Mouse (Mus musculus) liver, embryonic 16.5 days (tissue): ENCODE measurements around the gene Ltb4r2. TPM values are rescaled to one million over a fixed set of nuclear protein-coding genes. Genes with fewer than 3 reads are reported as not detected.
A peak's percentile ranks its signal among the peaks of the same experiment; 100 is the strongest.

Source experiments
- ATAC-seq: fragments of 200-750 bp; cut with Nextera tagmentation; 2 replicates; pipeline ENCODE4 v1.8.0; 2017; ENCODE audit warnings: low read depth, mild to moderate bottlenecking, moderate number of reproducible peaks, moderate library complexity
- H3K27ac ChIP-seq: fragments of 300-500 bp; sonication (generic); 2 replicates; pipeline ENCODE4 v1.5.1; 2014; ENCODE audit warnings: mild to moderate bottlenecking, low read length
- H3K27me3 ChIP-seq: fragments of 300-500 bp; sonication (generic); 2 replicates; pipeline ENCODE4 v1.6.1; 2014; ENCODE audit warnings: low read depth, low read length, mixed read lengths; ENCODE audit not compliant: control insufficient read depth, insufficient read depth
- H3K36me3 ChIP-seq: fragments of 300-500 bp; sonication (generic); 2 replicates; pipeline ENCODE4 v1.6.1; 2014; ENCODE audit warnings: mild to moderate bottlenecking; ENCODE audit not compliant: control insufficient read depth, insufficient read depth
- H3K4me1 ChIP-seq: fragments of 300-500 bp; sonication (generic); 2 replicates; pipeline ENCODE4 v1.6.1; 2014; ENCODE audit warnings: low read depth, low read length, mixed read lengths; ENCODE audit not compliant: control insufficient read depth
- H3K4me2 ChIP-seq: fragments of 300-500 bp; sonication (generic); 2 replicates; pipeline ENCODE4 v1.6.1; 2014; ENCODE audit warnings: low read depth, low read length, mixed read lengths
- H3K4me3 ChIP-seq: fragments of 300-500 bp; sonication (generic); 2 replicates; pipeline ENCODE4 v1.5.1; 2014; ENCODE audit warnings: low read depth, mild to moderate bottlenecking, low read length
- H3K9ac ChIP-seq: fragments of 300-500 bp; sonication (generic); 2 replicates; pipeline ENCODE4 v1.6.1; 2014; ENCODE audit warnings: low read depth, low read length
- H3K9me3 ChIP-seq: fragments of 300-500 bp; sonication (generic); replicated peaks from 2 replicates; pipeline ENCODE4 v1.6.1; 2016; ENCODE audit warnings: low read length; ENCODE audit not compliant: control insufficient read depth
- WGBS: fragments of 180-500 bp; shearing (Covaris S2); extraction: QIAGEN DNeasy Blood & Tissue Kit; methylation state at CpG from one replicate; pipeline ENCODE4 v1.1.7; 2014; ENCODE audit not compliant: insufficient replicate concordance; 5-methylcytosine and 5-hydroxymethylcytosine counted together
- polyA plus RNA-seq: library from polyadenylated mRNA; unstranded; fragments of >200 nt; fragmentation: Nextera tagmentation; extraction: Ambion mirVana; gene quantifications from 2 replicates; pipeline ENCODE4 v1.2.1, GENCODE M21; 2015

The Ltb4r2 gene
- polyA plus RNA-seq, 1 experiment from 2014 or later, result 0.38 TPM

DNA sequence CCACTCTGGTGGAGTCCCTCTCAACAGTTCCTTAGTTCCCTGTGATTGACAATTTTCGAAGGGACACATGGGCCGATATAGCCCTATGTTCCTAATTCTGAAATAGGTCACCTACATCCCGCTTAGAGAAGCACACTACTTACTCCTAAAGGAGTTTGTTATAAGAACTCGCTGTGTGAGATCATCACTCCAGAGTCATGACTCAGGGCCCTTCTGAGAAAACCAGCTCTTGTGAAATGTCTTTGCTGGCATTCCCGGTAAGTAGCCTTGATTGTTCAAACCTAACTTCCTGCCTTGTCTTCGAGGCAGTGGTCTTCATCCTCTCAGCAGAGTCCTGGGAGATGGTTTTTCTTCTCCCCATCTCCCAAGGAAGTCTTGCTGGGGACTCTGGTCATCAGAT, 7.3 kb downstream of the Ltb4r2 start:
- Histone ChIP-seq H3K27ac (no peak overlapping the region), H3K4me2 (peak overlapping the region; percentile 65; the same call in 1 of the 2 replicates), H3K9me3 (no peaks in the 10 kb centered on the region), H3K36me3 (no peaks in the 10 kb centered on the region), H3K27me3 (peaks cover 19% of the 10 kb centered on the region; the same call in 1 of the 2 replicates), H3K4me3 (no peak overlapping the region), H3K9ac (no peak overlapping the region), H3K4me1 (peaks cover 22% of the 10 kb centered on the region)
- WGBS, result 66% methylated on average over 6 of the region's 6 CpGs
- ATAC-seq, result no peak

DNA sequence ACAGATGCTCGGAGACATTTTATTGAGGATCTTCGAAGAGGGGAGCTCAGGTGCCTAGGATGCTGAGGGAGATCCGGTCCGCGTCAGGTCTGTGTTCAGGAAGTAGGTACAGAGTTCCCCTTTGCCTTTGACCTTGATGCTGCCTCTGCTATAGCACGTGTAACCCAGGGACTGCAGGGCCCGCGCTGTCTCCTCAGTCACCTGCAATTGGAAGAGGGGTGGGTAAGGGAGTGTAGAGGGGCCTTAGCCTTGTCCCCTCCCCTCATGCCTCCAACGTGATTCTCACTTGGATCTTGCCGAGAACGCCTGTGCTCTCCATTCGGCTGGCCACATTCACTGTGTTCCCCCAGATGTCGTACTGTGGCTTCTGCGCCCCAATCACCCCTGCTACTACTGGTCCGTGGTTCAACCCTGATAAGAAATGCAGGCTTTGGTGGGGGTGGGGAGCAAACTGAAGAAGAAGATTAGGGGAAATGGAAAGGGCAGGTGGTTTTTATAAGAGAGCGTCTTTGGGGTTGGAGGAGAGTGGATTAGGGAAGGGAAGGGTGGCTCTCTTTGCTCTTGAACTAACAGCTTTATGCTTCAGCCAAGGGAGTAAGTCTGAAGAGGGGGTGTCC, 8.0 kb downstream of the Ltb4r2 start:
- H3K27me3 ChIP-seq, result peaks cover 16% of the 10 kb centered on the region; the same call in 1 of the 2 replicates

DNA sequence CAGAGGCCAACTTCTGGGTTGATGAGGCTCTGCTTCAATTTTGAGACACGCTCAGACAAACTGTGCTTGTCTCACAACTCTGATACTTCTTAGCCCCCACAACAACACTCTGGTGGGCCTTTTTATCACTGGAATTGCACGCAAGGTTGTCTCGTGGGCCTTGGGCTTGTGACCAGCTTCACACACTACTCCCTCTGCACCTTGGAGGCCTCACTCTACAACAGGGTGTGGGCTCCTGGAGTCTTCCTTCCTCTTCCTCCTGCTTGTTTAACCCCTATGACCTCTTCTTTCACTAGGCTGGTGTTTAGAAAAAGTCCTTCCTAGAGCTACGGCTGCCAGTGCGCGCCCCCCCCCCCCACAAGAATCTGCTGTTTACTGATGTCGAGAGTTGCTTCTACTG, 15.5 kb downstream of the Ltb4r2 start:
- H3K27me3 ChIP-seq, result peaks cover under 1% of the 10 kb centered on the region
- H3K4me1 ChIP-seq, result peaks cover 11% of the 10 kb centered on the region
- WGBS, result 49% methylated on average over 7 of the region's 7 CpGs
- H3K4me2 ChIP-seq, result no peak overlapping the region
- H3K9me3 ChIP-seq, result no peaks in the 10 kb centered on the region
- no peak overlapping the region for H3K9ac ChIP-seq
- H3K27ac ChIP-seq, result no peak overlapping the region
- ATAC-seq, result no peak
- no peak overlapping the region for H3K4me3 ChIP-seq
- H3K36me3 ChIP-seq, result no peaks in the 10 kb centered on the region

More for the DNA sequence above, 8.0 kb downstream of the Ltb4r2 start:
- ATAC-seq, result peak; percentile 49
- no peaks in the 10 kb centered on the region for H3K9me3 ChIP-seq
- WGBS, result 29% methylated on average over 16 of the region's 16 CpGs
- no peak overlapping the region for H3K4me3 ChIP-seq
- no peak overlapping the region for H3K4me2 ChIP-seq
- H3K4me1 ChIP-seq, result peaks cover 22% of the 10 kb centered on the region
- H3K27ac ChIP-seq, result no peak overlapping the region
- H3K36me3 ChIP-seq, result no peaks in the 10 kb centered on the region
- H3K9ac ChIP-seq, result no peak overlapping the region

DNA sequence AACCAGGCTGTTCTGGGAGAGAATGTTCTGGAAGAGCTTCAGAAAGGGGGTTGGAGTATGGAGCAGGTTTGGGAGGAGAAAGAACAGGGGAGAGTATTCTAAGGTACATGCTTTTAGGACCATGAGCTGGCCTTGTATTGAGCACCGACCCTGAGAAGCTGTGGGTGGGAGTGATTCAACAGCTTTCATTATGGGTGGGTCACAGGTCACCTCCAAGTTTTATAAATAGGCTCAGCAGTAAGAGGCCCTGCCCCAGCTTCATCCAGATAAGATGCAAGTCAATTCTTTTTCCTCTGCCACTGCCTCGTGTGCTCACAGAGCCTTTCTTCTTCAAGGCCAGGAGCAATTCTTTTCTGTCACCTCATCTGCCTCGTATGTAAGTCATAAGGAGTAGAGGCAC, 15.9 kb downstream of the Ltb4r2 start:
- Histone ChIP-seq H3K36me3 (no peaks in the 10 kb centered on the region), H3K27me3 (peaks cover 6% of the 10 kb centered on the region), H3K4me1 (peaks cover 11% of the 10 kb centered on the region), H3K27ac (no peak overlapping the region), H3K9ac (no peak overlapping the region), H3K4me2 (no peak overlapping the region), H3K4me3 (no peak overlapping the region), H3K9me3 (no peaks in the 10 kb centered on the region)
- 18% methylated on average over 3 of the region's 3 CpGs for WGBS
- ATAC-seq, result no peak

DNA sequence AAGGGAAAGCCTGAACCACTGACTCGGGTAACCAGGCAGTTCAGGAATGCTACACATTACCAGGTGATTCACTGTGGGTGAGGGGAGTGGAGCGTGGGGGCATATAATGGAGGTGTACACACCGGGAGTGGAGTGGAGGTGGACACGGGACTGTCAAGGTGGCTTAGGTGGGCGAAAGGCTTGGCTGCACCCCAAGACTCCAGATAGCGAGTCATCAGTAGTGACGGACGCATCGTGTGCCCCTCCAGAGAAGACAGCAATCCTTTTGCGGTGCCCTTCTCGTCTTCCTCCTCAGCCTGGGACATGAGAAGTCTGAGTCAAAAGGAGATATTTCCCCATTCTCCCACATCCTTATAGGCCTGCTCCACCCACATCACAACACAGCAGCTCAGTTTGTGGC, 16.6 kb downstream of the Ltb4r2 start:
- H3K9me3 ChIP-seq, result no peaks in the 10 kb centered on the region
- H3K36me3 ChIP-seq, result no peaks in the 10 kb centered on the region
- no peak overlapping the region for H3K27ac ChIP-seq
- 77% methylated on average over 11 of the region's 11 CpGs for WGBS
- H3K27me3 ChIP-seq, result peaks cover 12% of the 10 kb centered on the region
- peaks cover 11% of the 10 kb centered on the region for H3K4me1 ChIP-seq
- H3K9ac ChIP-seq, result no peak overlapping the region
- no peak overlapping the region for H3K4me2 ChIP-seq
- no peak overlapping the region for H3K4me3 ChIP-seq
- no peak for ATAC-seq

DNA sequence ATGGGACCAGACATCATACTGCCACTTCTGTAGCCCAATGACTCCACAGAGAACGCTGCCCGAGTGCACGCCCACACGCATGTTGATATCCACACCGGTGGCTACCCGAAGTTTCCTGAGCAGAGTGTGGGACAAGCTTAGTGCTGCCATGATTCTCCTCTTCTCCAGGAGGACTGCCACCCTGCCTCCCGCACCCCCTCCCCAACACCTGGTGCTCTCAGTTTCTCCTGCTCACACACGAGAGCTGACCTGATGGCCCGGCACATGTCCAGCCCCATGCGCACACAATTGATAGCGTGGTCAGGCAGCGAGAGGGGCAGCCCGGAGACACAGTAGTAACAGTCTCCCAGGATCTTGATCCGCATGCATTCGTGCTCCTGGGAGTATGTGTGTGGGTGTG, 17.5 kb downstream of the Ltb4r2 start:
- no peaks in the 10 kb centered on the region for H3K9me3 ChIP-seq
- 80% methylated on average over 15 of the region's 15 CpGs for WGBS
- peaks cover 11% of the 10 kb centered on the region for H3K4me1 ChIP-seq
- no peak overlapping the region for H3K4me3 ChIP-seq
- H3K9ac ChIP-seq, result no peak overlapping the region
- H3K27me3 ChIP-seq, result peaks cover 21% of the 10 kb centered on the region
- no peak overlapping the region for H3K27ac ChIP-seq
- H3K36me3 ChIP-seq, result no peaks in the 10 kb centered on the region
- ATAC-seq, result no peak
- no peak overlapping the region for H3K4me2 ChIP-seq

DNA sequence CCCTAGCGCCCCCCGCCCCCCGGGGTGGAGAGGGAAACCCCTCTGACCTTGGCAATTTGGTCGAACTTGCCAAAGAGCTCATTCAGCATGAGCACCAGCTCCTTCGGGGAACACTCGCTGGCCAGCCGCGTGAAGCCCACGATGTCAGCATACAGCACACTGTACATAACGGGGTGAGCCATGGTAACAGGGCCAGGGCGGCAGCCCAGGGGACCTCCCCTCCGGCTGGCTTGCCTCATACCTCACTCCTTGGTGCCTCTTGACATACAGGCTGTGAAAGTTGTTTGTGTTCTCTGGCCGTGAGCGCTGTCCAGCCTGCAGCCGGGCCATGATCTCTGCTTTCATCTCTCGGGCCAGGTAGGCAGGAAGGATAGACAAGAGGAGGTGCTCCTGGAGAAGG, 18.4 kb downstream of the Ltb4r2 start:
- H3K4me3 ChIP-seq, result no peak overlapping the region
- H3K9me3 ChIP-seq, result no peaks in the 10 kb centered on the region
- H3K36me3 ChIP-seq, result no peaks in the 10 kb centered on the region
- H3K4me1 ChIP-seq, result peaks cover 11% of the 10 kb centered on the region
- H3K27ac ChIP-seq, result no peak overlapping the region
- peaks cover 29% of the 10 kb centered on the region for H3K27me3 ChIP-seq
- no peak overlapping the region for H3K9ac ChIP-seq
- no peak for ATAC-seq
- WGBS, result 64% methylated on average over 16 of the region's 16 CpGs
- no peak overlapping the region for H3K4me2 ChIP-seq

DNA sequence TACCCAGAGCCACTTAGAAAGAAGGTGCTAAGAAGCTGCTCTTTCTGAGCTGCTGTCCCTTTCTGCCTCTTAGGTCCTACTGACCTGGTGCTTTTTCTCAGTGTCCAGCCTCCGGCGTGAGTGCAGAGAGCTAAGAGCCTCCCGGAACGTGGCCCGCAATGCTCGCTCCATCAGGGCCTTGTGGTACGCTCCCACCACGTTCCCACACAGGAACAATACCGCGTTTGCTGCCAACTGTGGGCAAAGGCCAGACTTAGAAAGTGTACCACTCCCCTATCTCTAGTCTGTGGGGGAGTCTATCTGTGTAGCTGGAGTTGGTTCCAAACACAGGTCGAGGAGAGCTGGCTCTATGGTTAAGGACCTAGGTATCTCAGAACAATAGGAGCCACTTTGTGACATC, 19.5 kb downstream of the Ltb4r2 start:
- peaks cover 29% of the 10 kb centered on the region for H3K27me3 ChIP-seq
- H3K9ac ChIP-seq, result no peak overlapping the region
- peaks cover 11% of the 10 kb centered on the region for H3K4me1 ChIP-seq
- H3K4me2 ChIP-seq, result no peak overlapping the region
- H3K27ac ChIP-seq, result no peak overlapping the region
- 68% methylated on average over 11 of the region's 11 CpGs for WGBS
- no peak for ATAC-seq
- no peak overlapping the region for H3K4me3 ChIP-seq
- no peaks in the 10 kb centered on the region for H3K9me3 ChIP-seq
- no peaks in the 10 kb centered on the region for H3K36me3 ChIP-seq

DNA sequence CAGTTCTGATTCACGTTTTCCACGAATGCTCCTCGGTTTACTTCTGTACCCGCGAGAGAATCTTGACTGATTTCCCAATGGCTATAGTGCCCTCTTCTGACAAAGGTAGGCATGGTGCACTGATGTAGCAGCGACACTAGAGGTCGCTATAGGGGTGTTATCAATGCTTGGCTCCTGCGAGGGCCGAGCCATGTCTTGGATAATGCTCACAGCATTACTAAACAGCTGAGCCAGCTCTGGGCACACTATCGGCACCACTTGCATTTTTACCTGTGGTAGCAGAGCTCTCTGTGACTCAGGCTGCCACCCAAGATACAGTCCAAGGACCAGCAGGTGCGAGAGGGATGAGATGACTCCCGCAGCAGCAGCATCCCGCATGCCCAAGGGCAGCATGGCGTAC, 20.1 kb downstream of the Ltb4r2 start:
- Histone ChIP-seq H3K4me2 (no peak overlapping the region), H3K9ac (no peak overlapping the region), H3K9me3 (no peaks in the 10 kb centered on the region), H3K36me3 (no peaks in the 10 kb centered on the region), H3K27me3 (peaks cover 29% of the 10 kb centered on the region), H3K4me3 (no peak overlapping the region), H3K4me1 (peaks cover 11% of the 10 kb centered on the region), H3K27ac (no peak overlapping the region)
- 17% methylated on average over 14 of the region's 14 CpGs for WGBS
- ATAC-seq, result no peak
